Mouse (Mus musculus): ENCODE measurements around the gene Fermt3.
"Not testable (repeated sequence)": the region's sequence is repeated elsewhere in the genome, so short reads cannot be mapped to it uniquely, and the experiment has no call there.

Gene Fermt3

DNA sequence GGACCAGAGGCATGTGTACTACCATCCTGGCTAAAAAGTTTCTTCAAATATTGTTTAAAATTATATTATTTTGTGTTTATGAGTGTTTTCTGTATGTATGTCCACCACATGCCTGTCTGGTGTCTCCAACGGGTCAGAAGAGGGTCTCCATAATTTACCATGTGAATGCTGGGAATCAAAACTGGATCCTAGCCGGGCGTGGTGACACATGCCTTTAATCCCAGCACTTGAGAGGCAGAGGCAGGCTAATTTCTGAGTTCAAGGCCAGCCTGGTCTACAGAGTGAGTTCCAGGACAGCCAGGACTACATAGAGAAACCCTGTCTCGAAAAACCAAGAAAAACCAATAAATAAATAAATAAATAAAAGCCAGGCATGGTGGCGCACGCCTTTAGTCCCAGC lies 28.1 kb downstream of the Fermt3 start:
- not testable (repeated sequence) for DNase-seq (ENCODE audit: low spot score)

DNA sequence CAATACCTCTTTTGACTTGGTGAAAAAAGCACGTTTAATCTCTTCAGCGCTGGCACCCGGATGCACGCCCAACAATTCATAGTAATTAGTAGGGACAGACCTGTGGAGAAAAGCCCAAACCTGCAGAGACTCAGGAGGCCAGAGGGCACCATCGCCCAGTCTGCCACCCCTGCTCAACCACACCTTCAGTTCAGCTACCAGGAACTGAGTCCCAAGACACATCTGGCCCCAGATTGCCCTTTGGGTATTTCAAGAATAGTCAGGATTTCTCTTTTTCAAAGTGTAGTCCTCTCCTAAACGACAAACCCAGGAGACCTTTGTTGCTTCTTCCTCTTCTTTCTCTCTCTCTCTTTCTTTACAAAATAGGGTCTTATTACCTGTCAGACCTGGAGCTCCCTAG lies 28.6 kb downstream of the Fermt3 start:
- no peak for DNase-seq (ENCODE audit: low spot score)

DNA sequence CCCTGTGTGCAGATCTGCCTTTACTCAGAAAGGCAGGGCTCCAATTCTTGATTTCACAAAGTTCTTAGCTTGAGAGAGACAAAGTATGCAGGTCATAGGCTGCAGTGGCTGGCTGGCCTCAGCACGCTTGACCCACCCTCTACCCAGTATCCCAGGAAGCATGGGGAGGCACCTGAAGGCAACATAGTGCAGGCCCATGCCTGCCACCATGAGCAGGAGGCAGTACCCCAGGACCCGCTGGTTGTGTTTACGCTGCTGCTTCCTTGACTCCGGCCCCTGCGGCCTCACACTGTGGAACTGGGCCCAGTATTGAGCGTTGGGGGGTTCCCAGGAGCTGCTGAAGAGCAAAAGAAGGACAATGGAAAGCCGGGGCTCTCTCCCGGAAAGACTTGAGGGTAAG lies 30.0 kb downstream of the Fermt3 start:
- no peak for DNase-seq (ENCODE audit: low spot score)

DNA sequence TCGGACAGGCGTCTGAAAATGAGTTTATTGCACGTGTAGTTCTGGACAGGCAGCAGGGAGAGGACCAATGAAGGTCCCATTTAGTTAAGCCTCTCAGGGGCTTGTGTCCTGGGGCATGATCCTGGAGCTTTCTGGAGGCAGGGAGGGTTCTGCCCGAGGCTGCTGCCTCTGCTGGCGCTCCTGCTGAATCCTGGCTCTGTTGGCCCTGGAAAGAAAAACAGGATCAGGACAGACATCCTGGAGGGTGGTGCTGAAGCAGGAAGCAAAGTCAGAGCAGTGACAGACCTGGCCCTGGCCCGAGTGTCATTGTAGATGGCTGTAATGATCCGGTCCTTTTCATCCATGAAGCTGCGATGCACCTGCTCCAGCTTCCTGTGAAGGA lies 31.4 kb downstream of the Fermt3 start:
- DNase-seq (ENCODE audit: low spot score), result no peak

DNA sequence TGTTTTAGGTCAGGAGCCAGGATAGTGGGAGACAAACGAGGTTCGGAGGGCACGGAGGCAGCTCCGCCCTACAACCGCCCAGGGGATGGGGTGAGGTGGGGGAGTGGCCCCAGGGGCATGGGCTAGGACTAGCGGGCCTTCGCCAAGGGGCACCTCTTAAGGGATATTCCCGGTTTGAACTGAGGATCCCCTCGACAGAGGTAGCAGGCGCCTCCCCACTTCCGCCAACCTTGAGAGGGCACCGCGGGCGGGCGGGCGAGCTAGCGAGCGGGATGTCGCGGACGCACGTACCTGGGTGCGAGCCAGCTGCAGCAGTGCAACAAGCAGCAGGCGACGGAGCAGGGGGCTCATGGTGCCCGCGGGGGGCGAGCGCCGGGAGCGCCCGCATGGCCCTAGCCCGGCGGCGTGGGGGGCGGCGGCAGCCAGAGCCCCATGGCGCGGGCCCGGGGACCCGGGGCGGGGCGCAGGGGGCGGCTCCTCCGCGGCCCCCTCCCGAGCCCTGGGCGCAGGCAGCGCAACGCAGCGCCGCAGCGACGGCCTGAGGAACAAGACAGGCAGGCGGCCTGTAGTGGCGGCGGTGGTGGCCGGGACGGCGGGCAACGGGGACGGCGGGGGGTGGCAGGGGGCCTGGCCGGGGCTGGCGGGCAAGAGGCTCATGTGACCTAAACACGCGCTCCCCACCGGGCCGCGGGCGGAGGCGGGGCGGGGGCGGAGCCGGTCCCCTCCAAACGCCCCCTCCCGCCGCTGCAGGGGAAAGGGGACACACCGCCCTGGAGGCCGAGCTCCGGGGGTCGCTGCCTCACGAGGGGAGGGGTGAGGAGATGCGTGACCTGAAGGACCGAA lies 32.0 kb downstream of the Fermt3 start, which contains the start of gene Vegfb:
Vegfb (minus strand) TSS at position 591 of the 843 bp plus-strand sequence.
- DNase-seq (ENCODE audit: low spot score), result no peak

DNA sequence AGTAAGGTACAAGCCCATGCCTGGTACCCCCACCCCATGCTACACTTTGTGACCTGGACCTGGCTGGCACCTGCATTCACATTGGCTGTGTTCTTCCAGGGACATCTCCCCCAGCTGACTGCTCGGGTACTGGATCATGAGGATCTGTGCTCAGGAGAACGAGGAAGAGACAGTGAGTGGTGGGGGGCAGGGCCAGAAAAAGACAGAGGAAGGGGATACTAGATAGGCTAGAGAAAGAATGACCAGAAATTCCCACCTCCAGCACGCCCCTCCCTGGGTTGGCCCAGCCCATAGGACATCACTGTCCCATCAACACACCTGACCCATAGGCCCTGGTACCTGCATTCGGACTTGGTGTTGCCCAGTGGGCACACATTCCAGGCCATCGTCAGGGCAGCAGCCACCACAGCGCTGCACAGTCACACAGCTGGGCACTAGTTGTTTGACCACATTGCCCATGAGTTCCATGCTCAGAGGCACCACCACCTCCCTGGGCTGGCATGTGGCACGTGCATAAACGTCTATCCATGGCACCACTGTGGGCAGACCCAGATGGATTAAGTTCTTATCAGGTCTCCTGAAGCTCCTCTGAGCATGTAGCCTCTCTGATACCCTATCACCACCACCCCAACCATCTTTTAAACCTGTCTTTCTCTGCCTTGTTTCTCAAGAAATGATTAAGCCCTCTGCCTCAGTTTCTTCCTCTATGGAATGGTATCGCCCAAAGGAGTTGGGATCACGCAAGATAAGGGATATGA lies 33.1 kb downstream of the Fermt3 start:
- no peak for DNase-seq (ENCODE audit: low spot score)

DNA sequence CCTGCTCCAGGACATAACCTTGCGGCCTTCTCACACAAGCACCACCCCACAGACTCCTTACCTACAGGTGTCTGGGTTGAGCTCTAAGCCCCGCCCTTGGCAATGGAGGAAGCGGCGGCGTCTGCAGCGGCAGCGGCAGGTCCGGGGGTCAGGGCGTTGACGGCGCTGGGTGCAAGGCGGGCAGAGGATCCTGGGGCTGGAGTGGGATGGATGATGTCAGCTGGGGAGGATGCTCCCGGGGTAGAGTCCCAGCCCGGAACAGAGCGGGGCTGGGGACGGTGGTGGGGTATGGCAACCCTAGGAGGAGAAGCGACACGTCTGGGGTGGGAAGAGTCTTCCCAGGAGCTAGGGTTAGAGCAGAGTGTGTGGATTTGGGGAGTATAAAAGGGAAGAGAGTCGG lies 34.0 kb downstream of the Fermt3 start:
- no peak for DNase-seq (ENCODE audit: low spot score)

DNA sequence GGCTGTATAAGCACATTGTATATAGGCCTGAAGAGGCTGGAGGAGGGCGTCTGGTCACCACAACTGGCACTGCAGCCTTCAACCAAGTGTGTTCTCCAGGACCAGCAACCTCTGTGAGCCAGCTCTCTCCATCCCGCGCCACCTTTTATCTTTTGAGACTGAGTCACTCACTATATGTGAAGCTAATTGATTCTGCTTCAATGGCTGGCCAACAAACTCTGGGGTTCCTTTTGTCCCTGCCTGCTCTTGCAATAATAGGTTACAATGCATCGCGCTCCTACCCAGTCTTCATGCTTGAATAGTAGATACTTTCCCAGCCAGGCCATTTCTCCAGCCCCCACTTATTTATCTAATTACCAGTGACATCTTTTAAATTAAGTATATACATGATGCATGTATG lies 35.6 kb downstream of the Fermt3 start:
- DNase-seq (ENCODE audit: low spot score), result no peak

DNA sequence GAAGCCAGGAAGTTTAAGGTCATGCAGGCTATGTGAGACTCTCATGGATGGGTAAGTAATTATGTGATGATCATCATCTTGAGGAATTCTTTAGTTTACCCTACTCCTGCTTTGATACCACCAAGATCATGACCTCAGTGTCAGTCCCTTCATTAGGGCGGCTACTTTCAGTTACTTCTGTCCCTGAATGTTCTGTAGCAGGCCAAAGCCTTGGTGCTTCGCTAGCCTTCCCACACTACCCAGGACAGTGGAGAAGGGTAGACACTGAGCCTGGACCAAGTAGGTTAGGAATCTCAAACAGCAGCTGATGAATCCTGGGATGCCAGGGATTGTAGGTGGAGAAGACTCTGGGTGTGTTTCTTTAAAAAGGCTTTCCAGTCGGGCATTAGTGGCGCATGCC lies 37.8 kb downstream of the Fermt3 start:
- no peak for DNase-seq (ENCODE audit: low spot score)

DNA sequence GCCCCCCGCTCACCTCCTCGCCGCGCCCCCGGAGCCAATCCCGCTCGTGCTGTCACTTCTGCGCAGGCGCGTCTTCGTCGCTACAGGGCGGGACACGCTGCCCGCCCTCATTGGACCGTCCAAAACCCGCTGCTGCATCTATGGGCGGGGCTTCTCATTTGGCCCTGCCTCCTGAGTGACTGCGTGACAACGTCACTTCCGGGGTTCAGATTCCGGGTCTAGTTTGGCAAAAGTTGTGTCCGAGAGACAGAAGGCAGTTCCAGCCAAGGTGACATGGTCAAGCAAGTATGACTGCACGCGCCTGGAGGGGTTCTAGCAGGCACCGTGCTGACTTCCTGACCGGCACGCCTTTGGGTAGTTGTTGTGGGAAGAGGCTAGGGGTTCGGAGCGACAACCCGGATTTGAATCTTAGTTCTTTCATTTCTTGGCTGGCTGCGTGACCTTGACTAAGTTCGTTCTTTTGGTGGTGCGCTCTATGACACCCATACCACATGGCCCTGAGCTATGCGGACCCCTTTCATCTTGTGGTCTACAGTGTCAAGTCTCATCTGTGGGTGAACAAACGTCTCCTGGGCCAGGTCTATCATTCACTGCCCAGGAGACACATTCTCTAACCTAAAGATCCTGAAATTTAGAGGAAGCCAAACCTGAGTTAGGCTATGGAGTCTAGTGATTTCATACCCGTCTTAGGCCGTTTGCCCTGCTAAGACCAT lies 38.7 kb downstream of the Fermt3 start, which contains the start of gene Fkbp2:
Fkbp2 (minus strand) TSS at position 121 of the 713 bp plus-strand sequence.
- peak; percentile 99 for DNase-seq (ENCODE audit: low spot score)

DNA sequence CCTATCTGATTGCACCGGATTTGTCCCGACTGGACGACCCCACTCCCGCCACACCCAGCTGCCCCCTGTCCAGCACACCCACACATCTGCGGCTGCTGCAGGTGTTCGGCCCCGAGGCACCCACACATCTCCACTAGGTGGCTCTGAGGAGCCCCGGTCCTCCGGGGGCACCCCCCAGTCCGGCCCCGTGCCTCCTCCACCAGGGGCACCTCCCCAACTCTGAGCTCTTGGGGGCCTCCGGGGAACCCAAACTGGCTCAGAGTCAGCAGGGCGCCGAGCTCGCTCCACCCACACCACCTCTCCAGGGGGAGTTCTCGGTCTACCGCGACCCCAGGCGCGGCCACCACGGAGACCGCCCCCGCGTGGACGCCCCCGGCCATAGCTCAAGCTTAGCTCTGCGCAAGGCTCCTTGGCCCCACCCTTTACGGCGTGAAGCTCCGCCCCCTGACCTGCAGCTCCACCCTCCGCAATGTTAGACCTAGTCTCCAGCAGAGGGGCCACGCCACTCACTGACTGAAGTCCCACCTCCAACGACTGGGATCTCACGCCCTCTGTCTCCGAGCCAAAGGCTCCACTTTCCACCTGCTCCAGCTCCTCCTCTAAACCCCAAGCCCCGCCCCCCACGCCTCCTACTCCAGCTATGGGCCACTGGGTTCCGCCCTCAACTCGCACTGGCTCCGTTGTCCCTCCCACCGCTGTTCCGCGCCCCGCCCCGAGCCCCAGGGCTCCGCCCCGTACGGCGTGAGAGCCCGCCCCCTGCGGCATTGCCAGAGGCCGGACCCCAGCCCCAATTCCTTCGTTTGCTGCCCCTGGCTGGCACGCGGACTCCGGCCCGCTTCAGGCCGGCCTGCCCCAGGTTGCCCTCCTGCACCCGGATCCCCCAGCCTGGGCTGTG lies 39.5 kb downstream of the Fermt3 start:
- peak; percentile 99 for DNase-seq (ENCODE audit: low spot score)

DNA sequence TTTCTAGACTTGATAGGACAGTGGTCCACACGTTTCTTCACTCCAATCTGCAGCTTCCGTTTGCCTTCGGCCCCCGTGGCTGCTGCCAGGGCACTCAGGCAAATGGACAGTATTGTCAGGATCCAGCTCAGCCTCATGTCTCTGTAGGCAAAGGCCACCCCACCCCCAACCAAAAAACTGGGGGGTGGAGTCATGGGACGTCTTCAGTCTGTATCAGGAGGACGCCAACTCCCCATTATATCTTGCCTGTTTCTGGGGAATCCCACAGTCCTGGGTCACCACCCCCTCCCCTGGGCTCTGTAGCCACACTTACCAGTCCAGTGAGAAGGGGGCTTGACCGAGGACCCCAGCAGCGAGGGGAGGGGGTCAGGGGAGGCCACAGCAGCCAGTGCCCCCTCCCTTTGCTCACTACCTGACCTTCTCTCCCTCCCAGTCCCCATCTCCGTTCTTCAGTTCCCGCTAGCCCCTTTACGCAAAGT lies 40.2 kb downstream of the Fermt3 start:
- DNase-seq (ENCODE audit: low spot score), result no peak

DNA sequence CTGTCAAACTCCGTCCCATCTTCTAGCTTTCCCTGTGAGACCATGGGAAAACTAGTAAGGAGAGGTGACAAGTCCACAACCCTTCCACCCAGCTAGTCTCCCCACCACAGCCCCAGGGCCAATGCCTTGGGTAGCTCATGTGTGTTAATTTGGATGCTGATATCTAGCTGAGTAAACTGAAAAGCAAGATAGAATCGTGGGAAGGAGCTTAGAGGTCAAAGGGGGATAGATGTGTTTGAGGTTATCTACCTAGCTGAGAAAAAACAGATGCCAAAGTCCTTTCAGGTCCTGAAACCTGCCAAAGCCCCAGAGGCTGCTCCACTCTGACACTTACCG lies 40.7 kb downstream of the Fermt3 start:
- DNase-seq (ENCODE audit: low spot score), result no peak

DNA sequence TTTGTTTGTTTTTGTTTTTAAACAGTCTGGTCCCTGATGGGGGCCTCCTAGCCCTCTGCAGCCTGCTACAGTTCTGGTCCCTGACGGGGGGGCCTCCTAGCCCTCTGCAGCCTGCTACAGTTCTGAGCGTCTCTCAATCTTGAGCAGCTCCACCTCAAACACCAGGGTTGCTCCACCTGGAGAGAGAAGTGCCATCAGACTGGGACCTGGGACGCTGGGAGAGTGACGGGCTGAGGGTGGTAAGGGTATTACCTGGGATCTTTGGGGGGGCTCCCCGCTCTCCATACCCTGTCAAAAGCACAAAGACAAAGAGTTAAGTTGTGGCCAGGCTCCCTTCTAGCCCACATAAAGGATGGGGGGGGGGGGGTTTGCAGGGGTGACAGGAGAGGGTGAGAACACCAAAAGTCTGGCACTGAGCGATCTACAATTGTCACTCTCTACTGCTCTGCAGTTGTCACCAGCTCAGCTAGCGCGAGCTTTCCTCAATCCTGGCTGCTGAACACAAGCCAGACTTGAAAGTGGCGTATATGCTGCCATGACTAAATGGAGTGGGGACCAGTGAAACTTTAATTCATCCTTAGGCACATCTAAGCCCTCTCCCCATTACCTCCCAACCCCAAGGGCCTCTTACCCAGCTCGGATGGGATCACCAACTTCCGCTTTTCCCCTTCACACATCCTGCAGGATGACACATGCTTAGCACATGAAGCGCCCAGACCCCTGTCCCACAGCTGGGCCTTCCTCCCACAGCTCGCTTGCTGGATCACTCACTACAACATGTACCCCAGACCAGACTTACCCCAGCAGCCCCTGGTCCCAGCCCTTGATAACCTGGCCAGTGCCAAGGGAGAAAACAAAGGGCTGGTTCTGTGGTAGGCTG lies 41.3 kb downstream of the Fermt3 start:
- no peak for DNase-seq (ENCODE audit: low spot score)

DNA sequence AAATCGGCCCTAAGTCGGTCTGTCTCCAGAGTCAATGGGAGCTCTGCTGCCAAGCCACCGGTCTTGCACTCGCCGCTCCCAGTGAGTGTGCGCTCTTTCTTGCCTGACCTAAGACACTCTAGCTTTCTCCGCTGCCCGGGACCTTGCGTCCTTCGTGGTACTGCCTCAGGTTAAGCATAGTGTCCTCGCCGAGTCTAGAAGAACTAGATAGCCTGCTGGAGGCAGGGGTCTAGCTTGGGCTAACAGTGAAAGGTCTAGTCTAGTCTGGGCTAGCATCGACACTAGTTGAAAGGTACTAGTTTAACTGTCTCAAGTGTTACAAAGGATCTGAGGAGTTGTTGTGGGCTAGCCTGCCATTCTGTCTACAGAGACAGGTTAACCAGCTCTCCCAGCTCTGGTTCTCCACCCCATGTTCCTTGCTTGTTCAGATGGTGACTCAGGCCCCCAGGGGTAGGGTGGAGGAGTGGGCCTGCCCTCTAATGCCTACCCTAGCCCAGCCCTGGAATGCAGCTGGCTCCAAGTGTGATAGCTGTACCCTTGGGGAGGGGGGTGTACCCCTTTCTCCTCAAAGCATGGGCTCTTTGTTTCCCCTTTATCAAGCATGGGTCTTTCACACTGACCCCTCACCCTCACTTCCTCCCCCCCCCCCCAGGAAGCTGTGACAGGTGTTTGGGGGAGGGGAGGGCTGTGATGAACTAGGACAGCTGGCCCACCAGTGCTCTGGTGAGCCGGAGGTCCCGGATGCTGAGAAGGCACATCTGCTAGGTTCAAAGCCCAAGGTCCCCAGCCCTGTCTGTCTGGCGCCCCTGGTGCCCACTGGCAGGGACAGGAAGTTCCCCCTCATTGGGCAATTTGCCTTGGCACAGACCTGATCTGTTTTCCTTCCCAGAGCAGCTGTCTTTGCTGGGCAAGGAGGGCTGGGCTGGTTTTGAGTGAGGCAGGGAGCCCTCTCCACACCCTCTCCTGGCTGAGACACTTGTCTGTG lies 43.4 kb downstream of the Fermt3 start, which contains the start of gene Plcb3:
Plcb3 (minus strand) TSS at position 934 of the 985 bp plus-strand sequence.
- no peak for DNase-seq (ENCODE audit: low spot score)

DNA sequence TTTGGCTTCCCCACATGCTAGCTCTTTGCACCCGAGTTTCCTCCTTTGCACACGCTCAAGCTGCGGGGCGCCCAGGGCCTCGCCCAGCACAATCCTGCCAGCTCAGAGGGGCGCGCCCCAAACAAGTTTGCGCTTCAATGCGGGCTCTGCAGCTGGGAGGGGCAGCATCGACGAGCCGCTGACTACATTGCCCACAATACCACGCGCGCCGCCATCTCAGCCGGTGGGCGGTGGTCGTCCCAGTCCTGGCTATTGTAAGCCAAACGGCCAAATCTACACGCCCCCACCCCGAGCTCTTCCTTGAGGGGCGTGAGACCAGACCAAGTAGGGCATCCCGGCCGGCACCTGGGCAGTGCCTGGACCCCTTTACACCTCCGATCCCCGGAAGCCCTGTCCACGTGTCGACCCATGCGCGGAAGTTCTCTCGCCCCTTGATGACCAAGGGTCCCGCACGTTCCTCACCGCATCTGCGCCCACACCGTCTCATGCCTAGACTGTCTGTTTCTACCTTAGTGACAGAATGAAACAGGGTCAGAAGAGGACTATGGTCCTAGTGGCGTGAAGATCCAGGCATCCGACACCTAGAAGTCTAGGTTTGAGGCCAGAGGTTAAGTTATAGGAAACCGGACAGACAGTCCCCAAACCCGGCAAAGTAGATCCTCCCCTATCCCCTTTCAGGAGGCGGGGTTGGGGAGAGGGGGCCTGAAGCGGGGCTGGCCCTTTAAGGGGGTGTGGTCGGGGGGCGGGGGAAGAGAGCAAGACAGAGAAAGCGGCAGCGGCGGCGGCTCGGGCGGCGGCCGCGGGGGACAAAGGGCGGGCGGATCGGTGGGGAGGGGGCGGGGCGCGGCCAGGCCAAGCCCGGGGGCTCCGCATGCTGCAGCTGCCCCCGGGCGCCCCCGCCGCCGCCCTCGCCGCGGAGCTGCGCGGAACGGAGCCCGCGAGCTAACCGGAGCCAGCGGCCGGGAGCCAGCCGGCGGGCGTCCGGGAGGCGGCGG lies 44.8 kb downstream of the Fermt3 start, which contains the start of gene Ppp1r14b:
Ppp1r14b (plus strand) TSS at position 758 of the 995 bp plus-strand sequence.
- DNase-seq (ENCODE audit: low spot score), result no peak

DNA sequence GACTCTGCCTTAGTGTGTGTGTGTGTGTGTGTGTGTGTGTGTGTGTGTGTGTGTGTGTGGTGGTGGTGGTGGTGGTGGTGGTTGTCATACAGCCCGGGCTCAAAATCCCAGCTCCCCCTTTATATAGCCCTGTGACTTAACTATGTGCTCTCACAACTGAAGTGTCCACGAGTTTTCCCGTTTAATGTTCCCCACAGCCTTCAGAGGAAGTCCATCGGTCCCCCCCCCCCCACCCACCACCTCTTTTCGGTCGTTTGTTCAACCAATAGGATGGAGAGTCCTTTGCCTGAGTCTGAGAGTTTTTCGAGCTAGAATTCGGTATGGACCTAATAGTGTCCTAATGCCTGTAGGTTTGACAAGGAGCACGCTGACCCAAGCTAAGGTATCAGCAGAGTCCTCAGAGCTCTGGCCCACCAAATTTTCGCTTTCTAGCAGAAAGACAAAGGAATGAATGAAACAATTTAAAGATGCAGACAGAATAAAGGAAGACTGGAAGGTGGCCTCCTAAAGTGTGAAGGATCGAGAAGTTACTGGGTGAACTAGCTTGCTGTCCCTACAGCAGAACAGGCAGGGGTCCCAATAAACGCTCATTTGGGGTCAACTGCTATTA lies 45.6 kb downstream of the Fermt3 start:
- DNase-seq (ENCODE audit: low spot score), result no peak
